Mouse (Mus musculus) ZHBTc4 (cell line): ENCODE data around the gene Cldn6.

Experiments
- DNase-seq: peaks from one replicate; pipeline ENCODE4 v3.0.0-alpha.2; 2011; ENCODE audit warnings: low read depth, low spot score

Cldn6 gene

DNA sequence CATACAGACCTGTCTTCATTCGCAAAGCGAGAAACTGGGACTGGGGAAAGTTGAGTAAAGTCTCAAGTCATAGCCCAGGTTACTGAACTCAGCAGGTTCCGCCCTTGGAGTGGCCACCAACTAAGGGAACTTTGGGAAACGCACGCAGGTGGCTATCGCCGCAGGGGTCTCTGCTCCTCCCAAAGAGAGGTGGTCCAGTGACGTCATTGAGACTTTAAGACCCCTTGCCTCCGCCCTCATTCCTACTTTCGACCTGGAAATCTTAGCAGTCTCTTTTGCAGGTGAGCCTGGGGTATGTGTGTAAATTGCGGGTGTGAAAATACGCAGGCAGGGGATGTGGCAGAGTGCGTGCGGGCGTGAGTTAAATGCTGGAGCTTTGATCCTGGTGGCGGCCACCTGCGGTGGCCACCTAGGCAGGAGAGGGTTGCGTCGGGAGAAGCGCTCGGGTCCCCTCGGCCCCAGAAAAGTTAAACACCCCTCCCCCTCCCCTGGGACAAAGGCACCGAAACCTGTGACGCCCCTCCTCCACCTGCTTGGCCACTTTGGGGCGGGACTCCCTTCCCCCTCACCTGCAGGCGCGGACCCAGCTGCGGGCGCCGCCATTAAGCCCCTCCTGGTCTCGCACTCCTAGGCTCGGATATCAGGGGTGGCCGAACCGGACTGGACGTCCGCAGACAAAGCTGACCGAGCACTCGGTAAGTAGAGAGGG lies at the start of gene Cldn6:
TSS of gene Cldn6 (plus strand) at position 123 of the 709 bp plus-strand sequence.
- no peak for DNase-seq

DNA sequence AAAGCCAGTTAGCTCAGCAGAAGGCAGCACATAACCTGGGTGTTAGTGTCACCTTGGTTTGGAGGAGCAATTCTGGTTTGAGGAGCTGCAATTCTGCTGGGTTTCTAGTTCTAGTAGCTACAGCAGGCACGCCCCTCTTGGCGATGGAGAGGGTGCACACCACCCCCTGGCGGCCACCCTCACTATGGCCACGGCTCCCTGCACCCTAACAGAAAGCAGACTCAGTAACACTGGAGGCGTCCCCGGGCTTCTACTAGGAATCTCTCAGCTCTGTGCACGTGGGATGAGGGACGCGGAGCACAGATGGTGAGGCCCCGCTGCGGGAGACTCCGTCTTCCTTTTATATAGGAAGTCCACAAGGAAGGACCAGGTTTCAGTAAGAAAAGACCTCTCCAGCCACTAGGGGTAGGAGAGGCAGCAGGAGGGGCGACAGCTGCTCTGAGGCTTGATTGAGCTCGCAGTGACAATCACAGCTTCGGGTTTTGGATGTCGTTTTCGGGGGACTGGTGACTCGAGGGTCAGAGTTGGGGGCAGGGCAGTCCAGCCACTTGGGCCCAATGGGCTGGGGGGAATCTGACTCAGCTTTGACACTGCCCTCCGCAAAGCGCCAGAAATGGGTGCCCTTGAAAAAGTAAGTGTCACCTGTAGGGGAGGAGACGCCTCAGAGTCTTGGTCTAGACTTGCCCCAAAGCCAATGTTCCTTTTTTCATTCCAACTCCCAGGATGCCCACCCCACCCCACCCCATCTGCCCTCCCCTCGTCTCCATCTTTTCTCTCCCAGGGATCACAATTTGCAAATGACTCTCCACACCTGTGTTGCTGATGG lies 48.6 kb upstream of the Cldn6 start:
- DNase-seq = peak; percentile 92

DNA sequence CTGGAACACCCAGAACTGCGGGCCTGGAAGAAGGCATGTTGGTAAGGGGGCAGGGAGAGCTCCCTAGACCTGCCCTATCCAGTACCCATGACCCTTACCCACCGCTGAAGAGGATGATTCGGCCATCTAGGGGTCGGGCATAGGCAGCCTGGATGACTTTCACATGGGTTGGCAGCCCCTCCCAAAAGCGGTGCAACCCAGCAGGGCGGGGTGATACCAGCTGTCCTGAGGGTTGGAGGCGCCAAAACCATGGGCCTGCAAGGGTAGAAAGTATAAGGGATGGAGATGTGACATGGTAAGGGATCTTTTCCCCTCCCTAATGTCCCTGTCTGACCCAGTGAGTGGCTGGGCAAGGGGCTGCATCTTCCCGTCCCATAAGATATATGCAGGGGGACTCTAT lies 47.8 kb upstream of the Cldn6 start:
- DNase-seq = no peak

DNA sequence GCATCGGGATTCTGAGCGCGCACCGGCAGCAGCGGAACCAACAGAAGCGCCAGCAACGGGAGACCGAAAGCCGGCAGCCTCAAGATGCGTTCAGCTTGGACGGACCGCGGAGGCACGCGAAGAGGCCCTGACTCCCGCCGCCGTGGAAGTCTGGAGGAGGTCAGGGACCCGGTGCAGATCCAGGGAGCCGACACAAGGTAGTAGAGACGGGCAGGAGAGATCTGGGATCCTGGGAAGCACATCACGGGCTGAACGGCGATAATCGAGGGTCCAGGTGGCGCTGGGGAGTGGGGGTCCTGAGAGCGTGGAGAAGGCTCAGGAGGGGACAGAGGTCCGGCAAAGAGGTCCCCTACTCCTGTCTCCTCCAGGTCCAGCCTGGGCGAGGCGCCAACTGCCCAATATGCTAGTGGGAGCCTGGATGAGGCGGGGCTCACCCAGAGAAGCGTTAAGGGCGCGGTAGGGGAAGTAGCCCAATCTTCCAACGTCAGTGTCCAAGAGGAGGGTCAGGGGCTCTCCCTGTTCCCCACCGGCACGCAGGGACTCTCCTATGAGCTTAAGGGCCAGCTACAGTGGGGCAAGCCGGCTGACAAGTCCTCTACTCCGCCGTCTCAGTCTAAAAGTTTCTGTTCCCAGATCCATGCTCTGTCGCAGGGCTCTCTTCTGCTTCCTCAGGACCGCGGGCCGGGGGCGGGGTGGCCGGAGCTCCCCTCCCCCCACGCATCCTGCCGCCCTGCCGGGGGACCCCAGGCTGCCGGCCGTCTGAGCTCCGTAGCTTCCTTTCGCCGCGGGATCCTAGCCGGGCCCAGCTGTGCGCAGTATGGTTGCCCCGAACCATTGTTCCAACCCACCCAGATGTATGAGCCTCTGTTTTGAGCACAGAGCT lies 34.2 kb upstream of the Cldn6 start, which contains the start of gene Mmp25:
TSS of gene Mmp25 (minus strand) at position 665 of the 883 bp plus-strand sequence.
- DNase-seq = peak; percentile 50

DNA sequence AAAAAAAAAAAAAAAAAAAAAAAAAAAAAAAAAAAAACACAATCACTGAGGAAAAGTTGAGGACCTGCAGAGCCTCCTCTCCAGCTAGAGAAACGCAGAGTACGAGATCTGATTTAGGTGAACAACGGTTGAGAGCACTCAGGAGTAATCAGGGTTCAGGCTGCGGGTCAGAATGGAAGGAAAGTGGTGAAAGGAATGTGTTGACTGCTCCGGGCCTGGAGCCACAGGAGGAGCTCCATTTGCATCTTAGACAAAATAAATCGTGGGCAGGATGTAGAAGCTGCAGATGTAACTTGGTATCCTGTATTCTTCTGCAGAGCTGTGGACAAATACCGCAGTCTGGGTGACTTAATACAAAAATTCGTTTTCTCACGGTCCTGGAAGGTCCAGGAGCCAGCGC lies 33.2 kb upstream of the Cldn6 start:
- no peak for DNase-seq

DNA sequence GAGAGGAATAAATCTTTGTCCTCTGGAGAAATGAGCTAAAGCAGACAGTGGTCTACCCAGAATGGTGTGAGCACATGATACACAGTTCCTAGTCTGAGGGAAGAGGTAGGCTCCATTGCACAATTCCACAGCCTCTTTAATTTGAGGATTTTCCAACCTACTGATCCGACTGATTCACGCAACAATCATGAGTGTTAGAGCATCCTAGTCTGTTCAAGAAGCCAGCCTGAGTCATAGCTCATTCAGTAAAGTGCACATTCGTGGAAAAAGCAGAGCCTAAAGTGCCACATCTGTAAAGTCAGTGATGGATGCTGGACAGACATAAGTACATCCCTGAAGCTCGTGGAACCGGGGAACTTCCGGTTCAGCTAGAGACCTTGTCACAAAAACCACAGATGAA lies 27.7 kb upstream of the Cldn6 start:
- no peak for DNase-seq

DNA sequence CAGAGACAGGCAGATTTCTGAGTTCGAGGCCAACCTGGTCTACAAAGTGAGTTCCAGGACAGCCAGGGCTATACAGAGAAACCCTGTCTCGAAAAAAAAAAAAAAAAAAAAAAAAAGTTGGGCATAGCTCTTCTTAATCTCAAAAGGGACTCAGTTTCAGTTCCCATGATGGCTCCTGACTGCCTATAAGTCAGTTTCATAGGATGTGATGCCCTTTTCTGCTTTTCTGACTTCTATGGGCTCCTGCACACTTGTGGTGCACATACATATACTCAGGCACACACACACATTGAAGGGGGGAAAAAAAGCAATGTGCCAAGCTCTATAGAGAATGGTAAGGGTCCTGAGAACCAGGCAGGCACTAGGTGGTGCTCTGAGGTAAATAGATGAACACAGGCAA lies 25.7 kb upstream of the Cldn6 start:
- no peak for DNase-seq

DNA sequence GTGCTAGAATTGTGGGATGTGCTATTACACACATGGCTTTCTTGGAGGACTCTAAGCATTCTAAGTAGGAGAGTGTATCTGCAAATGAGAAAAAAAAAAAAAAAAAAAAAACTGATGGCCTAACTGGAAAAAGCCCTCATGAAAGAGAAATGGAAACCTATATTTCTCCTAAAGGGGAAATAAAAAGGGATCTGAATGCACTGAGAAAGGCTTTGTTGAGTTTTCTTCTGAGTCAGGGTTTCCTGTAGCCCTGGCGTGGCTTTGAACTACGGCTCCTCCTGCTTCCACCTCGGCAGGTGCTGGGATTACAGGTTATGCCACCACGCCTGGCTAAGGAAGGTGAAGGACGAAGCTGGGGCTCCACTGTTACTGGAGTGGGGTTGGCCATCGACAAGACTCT lies 25.0 kb upstream of the Cldn6 start:
- no peak for DNase-seq

DNA sequence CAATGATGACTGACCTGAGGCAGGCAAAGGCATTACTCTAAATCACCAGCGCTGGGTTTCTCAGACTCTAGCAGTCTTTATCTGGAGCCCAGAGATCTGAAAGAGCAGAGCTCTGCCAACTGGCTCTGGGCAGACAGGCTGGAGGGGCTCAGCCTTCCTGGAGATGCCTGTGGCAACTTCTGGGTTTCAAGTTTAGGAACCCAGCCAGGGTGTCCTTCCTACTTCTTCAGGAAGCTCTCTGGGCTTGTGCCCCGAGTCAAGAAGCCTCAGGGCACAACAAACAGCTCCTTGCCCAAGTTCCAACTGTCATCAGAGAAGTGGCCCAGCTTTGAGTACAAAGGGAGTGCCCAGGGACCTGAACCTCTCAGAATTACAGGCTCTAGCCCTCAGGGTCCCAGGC lies 24.6 kb upstream of the Cldn6 start:
- DNase-seq = no peak

DNA sequence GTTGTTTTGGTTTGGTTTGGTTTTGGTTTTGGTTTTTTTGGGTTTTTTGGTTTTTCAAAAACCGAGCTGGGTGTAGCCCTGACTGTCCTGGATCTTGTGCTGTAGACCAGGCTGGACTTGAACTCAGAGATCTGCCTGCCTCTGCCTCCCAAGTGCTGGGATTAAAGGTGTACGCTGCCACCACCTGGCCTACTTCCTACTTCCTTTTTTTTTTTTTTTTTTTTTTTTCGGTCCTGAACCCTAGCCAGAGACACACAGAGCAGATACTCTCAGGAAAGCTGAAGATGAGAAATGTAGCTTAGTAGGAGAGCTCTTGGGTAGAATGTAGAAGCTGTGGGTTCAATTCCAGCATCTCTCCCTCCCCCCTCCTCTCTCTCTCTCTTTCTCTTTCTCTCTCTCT lies 20.6 kb upstream of the Cldn6 start:
- DNase-seq = no peak

DNA sequence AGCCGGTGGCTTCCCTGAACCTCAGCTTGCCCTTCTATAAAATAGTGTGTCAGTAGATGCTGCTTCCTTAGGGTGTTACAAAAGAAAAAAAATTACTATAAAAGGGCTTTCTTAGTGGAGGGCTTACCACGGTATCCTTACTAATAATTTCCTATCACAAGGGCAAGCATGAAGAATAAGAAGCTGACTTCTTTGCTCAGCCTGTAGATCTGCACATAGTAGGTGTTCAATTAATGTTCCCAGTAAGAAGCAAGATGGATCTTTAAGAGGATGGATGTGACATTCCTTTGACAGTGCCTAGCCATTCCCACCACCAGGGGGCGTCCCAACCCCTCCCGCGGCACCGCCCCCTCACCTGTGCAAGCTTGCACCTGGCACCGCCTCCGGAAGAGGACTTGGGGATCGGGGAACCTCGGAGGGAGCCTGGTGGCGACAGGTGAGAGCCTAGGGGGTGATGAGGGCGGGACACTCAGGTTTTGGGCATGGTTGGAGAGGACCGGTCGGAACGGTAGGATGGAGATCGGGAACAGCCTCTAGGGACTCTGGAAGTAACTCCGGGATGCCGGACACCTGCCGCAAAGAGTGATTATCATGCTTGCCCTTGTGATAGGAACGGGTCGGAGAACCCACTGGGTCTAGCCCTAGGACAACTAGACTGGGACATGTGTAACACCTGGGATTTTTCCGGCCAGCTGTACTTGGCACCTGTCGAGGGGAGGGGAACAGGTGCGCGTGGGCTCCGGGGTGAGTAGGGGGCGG lies 18.8 kb upstream of the Cldn6 start, which contains the start of gene Bicdl2:
TSS of gene Bicdl2 (plus strand) at position 390 of the 759 bp plus-strand sequence.
- DNase-seq = peak; percentile 75

DNA sequence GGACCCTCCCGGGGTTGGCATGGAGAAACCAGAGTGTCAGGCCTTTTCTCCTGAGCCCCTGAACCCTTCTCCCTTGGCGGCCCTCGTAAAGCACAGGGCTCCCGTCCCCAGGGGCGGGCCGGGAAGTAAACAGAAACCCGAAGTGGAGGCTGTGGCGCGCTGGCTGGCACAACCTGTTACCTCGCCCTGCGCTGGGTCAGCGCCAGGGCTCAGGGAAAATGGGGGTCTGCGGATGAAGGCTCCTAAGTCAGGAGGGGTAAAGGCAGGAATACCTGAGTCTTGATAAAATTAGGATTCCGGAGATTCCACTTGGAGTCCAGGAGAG lies 18.2 kb upstream of the Cldn6 start:
- DNase-seq = no peak

DNA sequence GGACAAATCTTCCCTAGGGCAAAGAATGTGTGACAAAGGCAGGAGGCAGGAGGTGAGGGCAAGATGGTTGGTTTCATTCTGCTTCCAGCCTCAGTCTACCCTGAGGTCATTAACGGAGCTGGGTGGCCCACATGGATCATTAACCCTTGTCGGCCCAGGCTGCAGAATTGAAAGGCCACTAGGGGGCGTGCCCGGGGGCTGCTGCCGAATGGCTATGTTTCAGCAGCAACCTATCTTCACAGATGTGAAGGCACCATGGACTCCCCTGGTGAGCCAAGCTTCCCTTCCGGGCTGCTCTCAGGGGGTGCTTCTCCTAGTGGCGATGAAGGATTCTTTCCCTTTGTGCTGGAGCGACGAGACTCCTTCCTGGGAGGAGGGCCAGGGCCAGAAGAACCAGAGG lies 17.5 kb upstream of the Cldn6 start:
- peak; percentile 85 for DNase-seq

DNA sequence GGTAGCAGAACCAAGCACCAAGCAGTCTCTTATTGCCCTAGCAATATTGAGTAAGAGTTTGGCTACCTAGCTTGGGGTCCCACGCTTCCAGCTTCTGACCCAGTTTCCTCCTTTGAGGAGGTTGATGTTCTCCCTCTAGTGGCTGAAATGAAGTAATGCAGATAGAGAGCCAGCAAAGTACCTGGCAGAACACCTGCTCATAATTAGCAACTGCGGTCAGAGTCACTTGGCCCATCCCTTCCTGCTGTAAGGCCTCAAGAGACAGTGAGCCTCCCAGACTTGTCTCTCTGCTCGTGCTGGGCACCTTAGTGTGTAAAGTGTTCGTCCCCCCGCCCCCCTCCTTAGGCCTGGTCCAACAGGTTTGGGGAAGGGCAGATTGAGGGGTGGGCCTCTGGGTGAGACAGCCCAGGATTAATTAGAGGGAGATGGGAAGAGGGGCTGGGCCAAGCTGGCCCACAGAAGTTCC lies 14.5 kb upstream of the Cldn6 start:
- peak; percentile 74 for DNase-seq

DNA sequence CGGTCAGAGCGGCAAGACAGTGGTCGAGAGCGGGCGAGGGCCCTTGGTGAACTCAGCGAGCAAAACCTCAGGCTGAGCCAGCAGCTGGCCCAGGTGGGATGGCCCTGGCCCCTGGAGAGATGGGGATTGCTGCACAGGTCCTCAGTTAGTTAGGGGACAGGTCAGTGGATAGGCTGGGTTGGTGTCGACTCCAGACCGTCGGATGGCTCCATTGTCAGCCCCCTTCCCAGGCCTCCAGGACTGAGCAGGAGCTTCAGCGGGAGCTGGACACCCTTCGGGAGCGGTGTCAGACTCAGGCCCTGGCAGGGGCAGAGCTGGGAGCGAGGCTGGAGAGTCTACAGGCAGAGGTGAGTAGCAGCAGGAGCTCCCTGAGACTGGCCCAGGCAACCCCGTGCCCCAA lies 13.5 kb upstream of the Cldn6 start:
- no peak for DNase-seq

DNA sequence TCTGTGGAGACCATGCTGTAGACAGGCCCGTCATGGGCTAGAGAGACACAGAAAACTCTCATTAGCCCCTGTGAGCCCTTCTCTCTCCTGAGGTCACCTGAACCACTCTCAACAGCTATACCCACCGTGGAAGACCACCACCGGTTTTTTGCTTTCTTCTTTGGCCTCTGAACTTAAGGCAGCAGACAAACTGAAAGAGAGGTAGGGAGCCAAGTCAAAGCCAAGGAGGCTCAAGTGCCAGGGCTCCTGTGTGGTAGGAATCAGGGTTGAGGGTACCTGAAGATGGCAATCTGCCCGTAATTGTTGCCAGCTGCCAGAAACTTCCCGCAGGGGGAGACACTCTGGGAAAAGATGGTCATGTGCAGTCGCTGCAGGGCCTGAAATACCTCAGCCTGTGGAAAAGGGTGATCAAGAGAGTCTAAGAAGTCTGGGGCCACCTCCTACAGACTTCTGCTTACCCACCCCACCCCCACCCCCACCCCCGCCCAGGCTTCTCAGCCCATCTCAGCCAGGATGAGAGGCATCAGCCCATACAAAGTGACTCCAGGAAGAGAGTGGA lies 8.5 kb upstream of the Cldn6 start:
- DNase-seq = peak; percentile 56

DNA sequence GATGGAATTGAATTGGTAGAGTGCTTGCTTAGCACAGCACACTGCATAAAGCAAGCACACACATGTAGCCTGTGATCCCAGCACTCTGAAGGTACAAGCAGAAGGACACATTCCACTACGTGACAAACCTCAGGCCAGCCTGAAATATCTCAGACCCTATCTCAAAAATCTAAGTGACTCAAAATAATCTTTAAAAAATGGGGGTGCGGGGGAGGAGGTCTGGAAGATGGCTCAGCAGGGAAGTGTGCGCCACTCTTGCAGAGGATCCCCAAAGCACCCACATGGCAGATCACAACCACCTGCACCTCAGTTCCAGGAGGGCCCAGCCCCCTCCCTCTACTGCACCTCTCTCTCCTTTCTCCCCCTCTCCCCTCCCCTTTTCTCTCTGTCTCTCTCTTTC lies 7.5 kb upstream of the Cldn6 start:
- DNase-seq = no peak

DNA sequence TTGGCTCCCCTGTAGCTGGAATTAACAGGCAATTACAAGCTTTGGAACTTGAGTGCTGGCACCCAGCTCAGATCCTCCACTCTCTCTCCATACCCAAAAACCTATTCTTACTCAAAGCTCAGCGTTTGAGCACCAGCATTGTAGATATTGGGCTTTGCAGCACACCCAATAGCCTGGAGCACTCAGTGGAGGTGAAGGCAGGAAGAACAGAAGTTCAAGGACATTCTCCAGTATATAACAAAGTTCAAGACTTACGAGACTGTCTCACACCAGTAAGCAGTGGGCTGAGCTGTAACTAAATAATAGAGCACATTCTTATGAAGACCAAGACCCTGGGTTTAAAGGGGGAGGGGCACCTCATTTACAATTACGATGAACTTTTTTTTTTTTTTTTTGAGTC lies 6.3 kb upstream of the Cldn6 start:
- no peak for DNase-seq

DNA sequence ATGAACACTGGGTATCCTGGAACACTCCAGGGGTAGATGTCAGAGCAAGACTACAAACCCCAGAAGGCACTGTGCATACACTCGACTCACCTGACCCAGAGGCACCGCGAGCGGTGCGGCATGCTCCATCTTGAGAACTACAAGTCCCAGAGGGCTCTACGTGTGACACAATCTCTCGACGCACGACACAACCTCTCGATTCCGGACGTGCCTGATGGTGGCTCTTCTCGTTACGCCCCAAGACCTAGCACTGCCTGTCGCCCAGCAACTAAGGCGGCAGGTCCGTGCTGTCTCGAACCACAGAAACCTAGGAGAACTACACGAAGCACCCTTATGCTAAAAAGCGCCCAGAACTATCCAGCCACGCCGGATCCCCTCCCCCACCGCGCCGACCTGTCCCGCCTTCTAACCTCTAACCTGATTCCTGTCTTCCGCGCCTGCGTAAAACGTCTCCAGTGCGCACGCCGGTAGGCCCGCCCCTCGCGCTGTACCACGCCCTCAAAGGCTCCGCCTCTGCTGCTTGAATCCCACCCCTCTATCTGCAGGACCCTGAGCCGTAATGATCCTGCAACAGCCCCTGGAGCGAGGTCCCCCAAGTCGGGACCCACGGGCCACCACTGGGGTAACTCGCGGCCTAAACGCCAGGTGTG lies 5.5 kb upstream of the Cldn6 start, which contains the start of the genes Hcfc1r1 and Thoc6:
TSS of gene Hcfc1r1 (plus strand) at position 173 of the 650 bp plus-strand sequence.
TSS of gene Thoc6 (minus strand) at position 459 of the 650 bp plus-strand sequence.
- DNase-seq = peak; percentile 99

DNA sequence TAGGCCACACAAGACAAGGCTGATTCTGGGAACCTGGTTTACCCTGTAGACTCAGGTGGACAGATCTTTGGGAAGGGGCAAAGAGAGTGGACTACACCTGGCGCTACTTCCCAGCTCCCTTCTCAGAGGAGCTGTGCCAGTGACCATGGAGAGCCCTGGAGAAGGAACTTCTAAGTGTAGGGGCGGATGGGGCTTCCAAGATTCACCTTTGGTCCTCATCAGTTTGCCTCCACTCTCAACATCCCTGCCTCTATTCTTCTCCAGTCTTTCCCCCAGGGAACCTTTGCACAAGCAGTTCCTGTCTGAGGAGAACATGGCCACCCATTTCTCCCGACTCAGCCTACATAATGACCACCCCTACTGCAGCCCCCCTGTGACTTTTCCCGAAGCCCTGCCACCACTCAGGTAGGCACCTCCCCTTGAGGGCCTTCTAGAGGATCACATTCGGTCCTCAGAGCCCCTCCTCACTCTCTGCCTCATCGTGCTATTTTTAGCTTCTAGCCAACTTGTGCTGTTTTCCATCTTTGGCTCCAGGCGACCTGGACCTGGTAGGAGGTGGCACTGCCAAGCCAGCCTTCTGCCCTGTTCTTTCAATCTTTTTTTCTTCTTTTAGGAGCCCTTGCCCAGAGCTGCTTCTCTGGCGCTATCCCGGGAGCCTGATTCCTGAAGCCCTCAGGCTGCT lies 4.6 kb upstream of the Cldn6 start:
- no peak for DNase-seq
